Mouse (Mus musculus) macrophage (primary cell): ENCODE data around the gene Ncoa1. TPM values are rescaled to one million over a fixed set of nuclear protein-coding genes. Genes with fewer than 3 reads are reported as not detected.
A peak's percentile ranks its signal among the peaks of the same experiment; 100 is the strongest.

Experiments used
- H3K27ac ChIP-seq: fragments of 350-480 bp; formaldehyde crosslinking; 2 replicates; pipeline ENCODE4 v1.9.0; 2021
- H3K36me3 ChIP-seq: fragments of 350-480 bp; formaldehyde crosslinking; 2 replicates; pipeline ENCODE4 v1.9.0; 2021; ENCODE audit errors: inconsistent target
- H3K4me3 ChIP-seq: fragments of 350-480 bp; formaldehyde crosslinking; 2 replicates; pipeline ENCODE4 v1.9.0; 2021; ENCODE audit errors: inconsistent target
- H3K79me2 ChIP-seq: fragments of 350-480 bp; formaldehyde crosslinking; 2 replicates; pipeline ENCODE4 v1.9.0; 2021; ENCODE audit errors: inconsistent target
- WGBS: methylation state at CpG from one replicate; pipeline ENCODE4 v1.1.7; 2026; ENCODE audit warnings: inconsistent platforms; ENCODE audit not compliant: missing documents; 5-methylcytosine and 5-hydroxymethylcytosine counted together
- polyA plus RNA-seq: library from polyadenylated mRNA; stranded (reverse); fragments of 250-400 nt; gene quantifications from 3 replicates; pipeline ENCODE4 v1.2.4, GENCODE M21; 2018; ENCODE audit warnings: inconsistent platforms

The Ncoa1 gene
- polyA plus RNA-seq, 1 experiment from 2014 or later: 19.9 TPM

DNA sequence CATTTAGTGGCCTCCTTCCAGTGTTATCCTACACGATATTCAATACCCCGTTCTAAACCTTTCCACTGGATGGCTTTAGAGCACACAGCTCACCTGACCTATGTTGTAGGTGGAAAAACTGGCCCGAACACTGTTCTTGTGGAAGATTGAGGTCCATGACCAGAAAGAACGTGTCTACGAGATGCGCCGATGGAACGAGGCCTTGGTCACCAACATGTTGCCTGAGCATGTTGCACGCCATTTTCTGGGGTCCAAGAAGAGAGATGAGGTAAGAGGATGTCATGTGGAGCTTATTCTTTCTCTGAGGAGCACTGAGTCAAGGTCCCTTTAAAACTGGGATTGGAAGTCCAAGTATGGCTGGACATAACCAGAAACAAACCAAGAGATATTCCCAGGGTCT lies 267.8 kb downstream of the Ncoa1 start:
- Histone ChIP-seq H3K27ac (peak overlapping the region; percentile 73), H3K36me3 (peaks cover 28% of the 10 kb centered on the region), H3K79me2 (no peaks in the 10 kb centered on the region), H3K4me3 (no peak overlapping the region)
- 98% methylated on average over 9 of the region's 9 CpGs for WGBS

DNA sequence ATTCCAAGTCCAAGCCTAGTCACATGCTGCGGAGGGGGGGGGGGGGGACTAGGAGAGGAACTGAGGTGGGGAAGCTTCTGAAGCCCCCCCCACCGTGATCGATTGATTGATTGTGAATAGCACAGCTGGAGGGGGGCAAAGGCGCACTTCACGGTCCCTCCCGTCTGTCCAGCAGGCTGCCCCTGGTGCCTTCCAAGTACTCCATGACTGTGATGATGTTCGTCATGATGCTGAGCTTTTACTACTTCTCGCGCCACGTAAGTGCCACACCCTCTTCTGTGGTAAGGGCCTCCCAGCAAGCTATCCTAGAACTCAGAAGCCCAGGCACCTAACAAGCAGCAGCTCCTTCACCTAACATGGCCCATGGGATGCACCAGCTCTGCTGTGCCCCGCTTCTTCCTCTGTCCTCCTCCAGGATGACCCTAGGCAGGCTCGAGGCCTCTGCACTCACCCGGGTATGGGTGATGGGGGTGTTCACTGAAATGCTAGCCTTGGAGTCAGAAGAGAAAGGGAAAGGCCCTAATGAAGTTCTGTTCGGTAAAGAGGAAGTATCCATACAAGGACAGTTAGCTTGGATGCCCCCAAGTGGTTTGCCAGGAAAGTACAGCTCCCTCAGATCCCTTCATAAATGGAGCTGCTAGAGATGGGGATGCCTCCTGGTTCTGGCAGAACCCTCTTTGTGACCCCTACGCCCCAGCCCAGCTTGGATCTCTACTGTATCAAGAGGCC lies 268.4 kb downstream of the Ncoa1 start:
- no peaks in the 10 kb centered on the region for H3K79me2 ChIP-seq
- H3K4me3 ChIP-seq: no peak overlapping the region
- WGBS: 46% methylated on average over 12 of the region's 15 CpGs
- H3K27ac ChIP-seq: peak overlapping the region; percentile 55
- peaks cover 22% of the 10 kb centered on the region for H3K36me3 ChIP-seq

GRCm38 (mm10) chr12:4206106-4206505 lies 270.9 kb downstream of the Ncoa1 start:
- 96% methylated on average over 11 of the region's 11 CpGs for WGBS
- Histone ChIP-seq H3K27ac (no peak overlapping the region), H3K36me3 (peaks cover 6% of the 10 kb centered on the region; the same call in 1 of the 2 replicates), H3K79me2 (no peaks in the 10 kb centered on the region), H3K4me3 (no peak overlapping the region)

- no peak overlapping the region for H3K27ac ChIP-seq
- no peak overlapping the region for H3K4me3 ChIP-seq
- WGBS: 99% methylated on average over 4 of the region's 4 CpGs
- no peaks in the 10 kb centered on the region for H3K79me2 ChIP-seq
- peaks cover 6% of the 10 kb centered on the region; the same call in 1 of the 2 replicates for H3K36me3 ChIP-seq
Observed at GRCm38 (mm10) chr12:4202206-4202605, 274.8 kb downstream of the Ncoa1 start.

- Histone ChIP-seq H3K4me3 (no peak overlapping the region), H3K27ac (no peak overlapping the region), H3K36me3 (peaks cover 6% of the 10 kb centered on the region; the same call in 1 of the 2 replicates), H3K79me2 (no peaks in the 10 kb centered on the region)
- WGBS: 92% methylated on average over 13 of the region's 13 CpGs
Observed at GRCm38 (mm10) chr12:4201454-4202200, 275.4 kb downstream of the Ncoa1 start.

DNA sequence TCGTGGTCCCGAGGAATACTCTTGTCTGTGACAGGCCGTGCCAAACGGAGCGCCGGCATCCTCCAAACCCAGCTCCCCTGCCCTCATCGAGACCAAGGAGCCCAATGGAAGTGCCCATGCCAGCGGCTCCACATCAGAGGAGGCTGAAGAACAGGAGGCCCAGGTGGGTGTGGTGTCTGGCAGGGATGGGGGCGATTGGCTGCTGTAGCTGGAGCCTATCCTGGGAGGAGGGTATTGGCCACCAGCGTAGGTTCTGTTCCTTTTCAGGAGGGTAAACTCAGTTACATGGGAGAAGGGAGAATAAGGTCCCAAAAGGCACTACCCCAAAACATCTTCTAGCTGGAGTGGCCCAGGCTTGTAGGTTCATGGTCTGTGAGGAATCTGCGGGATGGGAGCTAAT lies 277.7 kb downstream of the Ncoa1 start:
- H3K27ac ChIP-seq: peak overlapping the region; percentile 25; the same call in 1 of the 2 replicates
- WGBS: 95% methylated on average over 11 of the region's 11 CpGs
- no peaks in the 10 kb centered on the region for H3K36me3 ChIP-seq
- no peaks in the 10 kb centered on the region for H3K79me2 ChIP-seq
- H3K4me3 ChIP-seq: no peak overlapping the region

DNA sequence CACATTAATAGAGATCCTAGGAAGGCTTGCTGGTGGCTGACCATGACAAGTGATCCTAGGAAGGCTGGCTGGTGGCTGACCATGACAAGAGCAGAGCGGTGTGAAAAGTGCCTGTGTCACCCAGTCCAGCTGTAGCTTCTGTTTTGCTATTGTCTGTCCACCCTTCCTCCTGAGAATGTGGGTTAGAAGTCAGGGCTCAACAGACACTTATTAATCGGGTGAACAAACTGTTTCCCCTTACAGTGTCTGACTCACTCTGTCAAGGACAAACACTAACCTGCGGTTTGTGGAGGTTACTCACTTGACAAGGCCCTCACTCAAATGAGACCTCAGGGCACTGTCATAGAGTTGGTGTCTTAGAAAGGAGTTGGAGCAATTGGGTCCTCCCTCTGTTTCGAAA lies 278.3 kb downstream of the Ncoa1 start:
- H3K79me2 ChIP-seq: no peaks in the 10 kb centered on the region
- 79% methylated on average over 4 of the region's 4 CpGs for WGBS
- no peaks in the 10 kb centered on the region for H3K36me3 ChIP-seq
- no peak overlapping the region for H3K4me3 ChIP-seq
- H3K27ac ChIP-seq: peak overlapping the region; percentile 25

Other genes starting within 250 kb of the Ncoa1 start
- gene Ptrhd1, start 243.2 kb downstream of the Ncoa1 start, polyA plus RNA-seq: 5.1 to 6.0 TPM (median 5.4 TPM) in 3 replicates
- 9.6 to 13.6 TPM (median 10.3 TPM) in 3 replicates for gene Cenpo, start 242.9 kb downstream of the Ncoa1 start, polyA plus RNA-seq
- gene Itsn2, start 115.5 kb upstream of the Ncoa1 start, polyA plus RNA-seq: 73.9 to 104 TPM (median 84.9 TPM) in 3 replicates
- not detected in 3 replicates for gene Gm3625, start 115.7 kb upstream of the Ncoa1 start, polyA plus RNA-seq